Mouse (Mus musculus): ENCODE data around the gene B430306N03Rik. TPM values are rescaled to one million over a fixed set of nuclear protein-coding genes. Genes with fewer than 3 reads are reported as not detected.
"Not testable (repeated sequence)": the region's sequence is repeated elsewhere in the genome, so short reads cannot be mapped to it uniquely, and the experiment has no call there.

Gene B430306N03Rik
- polyA plus RNA-seq, 1 experiment from 2014 or later = 1.7 TPM

DNA sequence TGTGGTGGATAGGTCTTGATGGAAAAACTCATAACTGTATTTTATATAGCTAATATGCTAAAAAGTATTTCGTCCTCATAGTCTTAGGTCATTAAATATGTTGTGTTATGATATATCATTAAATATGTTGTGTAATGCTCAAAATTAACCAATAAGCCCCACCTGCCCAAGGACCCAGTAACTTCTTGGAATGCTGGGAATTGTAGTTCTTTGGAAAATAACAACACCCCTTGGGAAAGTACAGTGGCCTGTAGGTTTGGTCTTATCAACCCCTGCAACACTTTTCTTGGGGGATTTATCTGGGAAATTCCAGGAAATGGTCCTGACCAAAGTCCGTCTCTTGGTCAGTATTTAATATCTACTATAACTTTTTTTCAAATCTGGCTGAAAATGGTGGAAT lies 27.1 kb downstream of the B430306N03Rik start:
- H3K4me2 ChIP-seq = no peak overlapping the region
- no peak overlapping the region for H3K9ac ChIP-seq (ENCODE audit: low read depth, low read length)
- H3K27ac ChIP-seq (ENCODE audit: low read depth, low read length) = no peak overlapping the region
- no peak overlapping the region for H3K4me3 ChIP-seq (ENCODE audit: low read depth, low read length)
- H3K9me3 ChIP-seq (ENCODE audit: control insufficient read depth, low read length) = no peaks in the 10 kb centered on the region
- no peaks in the 10 kb centered on the region; the same call in none of the 2 replicates for H3K4me1 ChIP-seq (replicated peaks; ENCODE audit: control insufficient read depth, insufficient read depth, low read length)
- no peaks in the 10 kb centered on the region for H3K27me3 ChIP-seq (replicated peaks; ENCODE audit: control insufficient read depth, insufficient read depth, low read length)
- ATAC-seq (replicated peaks; ENCODE audit: low FRiP score) = no peak
- DNase-seq (ENCODE audit: low spot score) = no peak
- WGBS = 69% methylated on average over 2 of the region's 2 CpGs
- H3K36me3 ChIP-seq (ENCODE audit: control insufficient read depth, insufficient read depth, low read length) = no peaks in the 10 kb centered on the region

DNA sequence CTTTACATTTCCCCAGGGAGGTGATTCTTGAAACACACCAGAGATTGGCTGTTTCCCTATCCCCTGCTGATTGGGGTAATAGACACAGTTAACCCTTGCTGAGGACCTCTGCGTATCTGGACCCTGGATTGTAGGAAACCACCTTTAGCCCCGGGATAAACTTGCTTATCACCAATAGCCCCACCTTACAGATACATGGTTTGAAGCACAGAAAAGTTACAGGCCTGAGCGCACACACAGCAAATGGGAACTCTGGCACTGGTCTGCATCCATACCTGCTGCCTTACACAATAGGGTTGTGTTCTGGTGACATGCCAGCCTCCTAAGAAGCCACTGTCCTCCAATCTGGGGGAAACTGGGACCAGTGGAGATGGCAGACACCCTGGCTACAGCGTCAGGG lies 29.9 kb downstream of the B430306N03Rik start:
- no peaks in the 10 kb centered on the region; the same call in none of the 2 replicates for H3K4me1 ChIP-seq (replicated peaks; ENCODE audit: control insufficient read depth, insufficient read depth, low read length)
- WGBS = 63% methylated on average over 4 of the region's 4 CpGs

DNA sequence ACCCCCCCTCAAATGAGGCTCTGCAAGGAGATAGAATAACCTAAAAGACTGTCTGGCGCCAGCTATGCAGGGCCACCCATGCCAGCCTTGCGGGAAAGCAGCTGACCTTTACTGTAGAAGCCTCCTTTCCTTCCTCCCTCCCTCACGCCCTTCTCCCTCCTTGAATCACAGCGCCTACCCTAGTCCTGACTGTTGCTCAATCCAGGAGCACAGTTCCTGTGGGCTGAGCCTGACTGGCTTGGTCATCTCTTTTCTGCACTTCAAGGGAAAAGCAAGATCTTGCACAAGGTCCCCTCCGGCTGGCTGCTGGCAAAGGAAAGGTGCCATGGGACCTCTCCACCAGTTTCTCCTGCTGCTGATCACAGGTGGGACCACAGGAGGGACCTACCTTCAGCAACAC lies 30.3 kb downstream of the B430306N03Rik start, which contains the start of gene Trem2:
Gene Trem2, plus strand, starts transcription at position 171 of the 400 bp plus-strand sequence.
- Histone ChIP-seq H3K27ac (ENCODE audit: low read depth, low read length) (no peak within 1 kb of the TSS), H3K4me3 (ENCODE audit: low read depth, low read length) (no peak within 1 kb of the TSS), H3K36me3 (ENCODE audit: control insufficient read depth, insufficient read depth, low read length) (no peaks in the 10 kb centered on the region), H3K9ac (ENCODE audit: low read depth, low read length) (no peak within 1 kb of the TSS), H3K27me3 (replicated peaks; ENCODE audit: control insufficient read depth, insufficient read depth, low read length) (no peaks in the 10 kb centered on the region), H3K9me3 (ENCODE audit: control insufficient read depth, low read length) (no peaks in the 10 kb centered on the region), H3K4me1 (replicated peaks; ENCODE audit: control insufficient read depth, insufficient read depth, low read length) (no peaks in the 10 kb centered on the region; the same call in none of the 2 replicates), H3K4me2 (no peak within 1 kb of the TSS)
- DNase-seq (ENCODE audit: low spot score) (no peak), ATAC-seq (replicated peaks; ENCODE audit: low FRiP score) (no peak)
- WGBS = 62% methylated on average over 5 of the region's 5 CpGs

More for the DNA sequence above, 29.9 kb downstream of the B430306N03Rik start:
- Histone ChIP-seq H3K4me2 (no peak overlapping the region), H3K36me3 (ENCODE audit: control insufficient read depth, insufficient read depth, low read length) (no peaks in the 10 kb centered on the region), H3K27me3 (replicated peaks; ENCODE audit: control insufficient read depth, insufficient read depth, low read length) (no peaks in the 10 kb centered on the region), H3K4me3 (ENCODE audit: low read depth, low read length) (no peak overlapping the region), H3K27ac (ENCODE audit: low read depth, low read length) (no peak overlapping the region), H3K9me3 (ENCODE audit: control insufficient read depth, low read length) (no peaks in the 10 kb centered on the region), H3K9ac (ENCODE audit: low read depth, low read length) (no peak overlapping the region)
- ATAC-seq (replicated peaks; ENCODE audit: low FRiP score) = no peak
- DNase-seq (ENCODE audit: low spot score) = no peak

DNA sequence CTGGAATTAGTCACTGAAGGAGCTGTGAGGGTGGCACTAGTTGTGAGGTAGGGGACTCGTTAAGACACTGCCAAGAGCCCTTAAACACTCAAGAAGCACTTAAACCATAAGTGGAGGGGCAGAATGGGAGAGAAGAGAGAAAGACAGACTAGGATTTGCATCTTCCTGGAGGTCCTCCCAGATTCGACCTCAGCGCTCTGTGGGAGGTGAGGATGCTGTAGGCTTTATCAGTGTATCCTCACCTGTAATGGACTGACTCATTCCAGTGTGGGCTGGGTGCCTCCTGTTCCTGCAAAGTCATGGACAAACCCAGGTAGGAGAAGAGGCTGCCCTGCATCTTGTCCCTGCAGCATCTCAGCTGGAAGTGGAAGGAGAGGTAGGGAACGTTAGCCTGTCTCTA lies 30.9 kb downstream of the B430306N03Rik start:
- H3K9ac ChIP-seq (ENCODE audit: low read depth, low read length) = no peak overlapping the region
- no peak for DNase-seq (ENCODE audit: low spot score)
- no peaks in the 10 kb centered on the region for H3K27me3 ChIP-seq (replicated peaks; ENCODE audit: control insufficient read depth, insufficient read depth, low read length)
- H3K36me3 ChIP-seq (ENCODE audit: control insufficient read depth, insufficient read depth, low read length) = no peaks in the 10 kb centered on the region
- no peak overlapping the region for H3K27ac ChIP-seq (ENCODE audit: low read depth, low read length)
- no peaks in the 10 kb centered on the region; the same call in 1 of the 2 replicates for H3K4me1 ChIP-seq (replicated peaks; ENCODE audit: control insufficient read depth, insufficient read depth, low read length)
- no peaks in the 10 kb centered on the region for H3K9me3 ChIP-seq (ENCODE audit: control insufficient read depth, low read length)
- ATAC-seq (replicated peaks; ENCODE audit: low FRiP score) = no peak
- no peak overlapping the region for H3K4me3 ChIP-seq (ENCODE audit: low read depth, low read length)
- no peak overlapping the region for H3K4me2 ChIP-seq
- WGBS = 61% methylated on average over 4 of the region's 4 CpGs

DNA sequence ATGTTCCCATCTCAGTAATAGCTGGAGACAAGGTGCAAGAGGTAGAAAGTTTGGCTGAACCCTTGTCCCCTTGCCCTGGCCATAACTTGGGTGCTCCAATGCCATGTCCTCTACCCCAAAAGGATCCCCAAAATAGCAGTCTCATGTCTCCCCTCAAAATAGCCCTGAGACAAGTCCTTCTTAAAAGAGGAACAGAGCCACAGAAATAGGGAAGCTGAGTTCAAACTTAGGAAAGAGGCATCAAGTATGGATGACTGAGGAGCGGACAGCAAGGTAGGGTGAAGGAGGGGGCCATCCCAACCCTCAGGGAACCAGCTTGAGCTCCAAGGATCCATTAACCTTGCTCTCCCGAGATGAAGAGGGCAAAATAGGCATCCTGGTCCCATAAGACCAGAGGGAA lies 31.3 kb downstream of the B430306N03Rik start:
- Histone ChIP-seq H3K4me3 (ENCODE audit: low read depth, low read length) (no peak overlapping the region), H3K9ac (ENCODE audit: low read depth, low read length) (no peak overlapping the region), H3K27ac (ENCODE audit: low read depth, low read length) (no peak overlapping the region), H3K27me3 (replicated peaks; ENCODE audit: control insufficient read depth, insufficient read depth, low read length) (no peaks in the 10 kb centered on the region), H3K36me3 (ENCODE audit: control insufficient read depth, insufficient read depth, low read length) (no peaks in the 10 kb centered on the region), H3K9me3 (ENCODE audit: control insufficient read depth, low read length) (no peaks in the 10 kb centered on the region), H3K4me2 (no peak overlapping the region), H3K4me1 (replicated peaks; ENCODE audit: control insufficient read depth, insufficient read depth, low read length) (no peaks in the 10 kb centered on the region; the same call in 1 of the 2 replicates)
- DNase-seq (ENCODE audit: low spot score) (no peak), ATAC-seq (replicated peaks; ENCODE audit: low FRiP score) (no peak)
- 53% methylated on average over 2 of the region's 2 CpGs for WGBS

DNA sequence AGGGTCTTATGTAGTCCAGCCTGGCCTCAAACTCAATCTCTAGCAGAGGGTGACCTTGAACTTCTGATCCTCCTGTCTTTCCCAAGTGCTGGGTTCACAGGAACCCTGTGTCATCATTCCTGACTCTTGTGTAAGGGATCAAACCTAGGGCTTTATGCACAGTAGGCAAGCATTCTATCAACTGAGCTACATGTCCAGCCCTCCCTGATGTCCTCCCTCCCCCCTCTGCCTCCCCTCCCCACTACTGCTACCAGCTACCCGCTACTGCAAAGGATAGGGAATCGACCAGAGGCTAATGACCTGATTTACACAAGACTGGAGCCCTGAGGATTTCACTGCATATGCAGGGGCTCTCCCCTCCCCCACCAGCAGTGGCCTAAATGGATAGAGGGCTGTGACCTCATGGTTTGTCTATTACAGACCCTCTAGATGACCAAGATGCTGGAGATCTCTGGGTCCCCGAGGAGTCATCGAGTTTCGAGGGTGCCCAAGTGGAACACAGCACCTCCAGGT lies 34.8 kb downstream of the B430306N03Rik start:
- no peak for ATAC-seq (replicated peaks; ENCODE audit: low FRiP score)
- no peak overlapping the region for H3K9ac ChIP-seq (ENCODE audit: low read depth, low read length)
- H3K4me3 ChIP-seq (ENCODE audit: low read depth, low read length) = no peak overlapping the region
- H3K36me3 ChIP-seq (ENCODE audit: control insufficient read depth, insufficient read depth, low read length) = no peaks in the 10 kb centered on the region
- H3K4me2 ChIP-seq = no peak overlapping the region
- WGBS = 70% methylated on average over 5 of the region's 5 CpGs
- H3K9me3 ChIP-seq (ENCODE audit: control insufficient read depth, low read length) = no peaks in the 10 kb centered on the region
- no peaks in the 10 kb centered on the region for H3K27me3 ChIP-seq (replicated peaks; ENCODE audit: control insufficient read depth, insufficient read depth, low read length)
- DNase-seq (ENCODE audit: low spot score) = no peak
- H3K4me1 ChIP-seq (replicated peaks; ENCODE audit: control insufficient read depth, insufficient read depth, low read length) = no peaks in the 10 kb centered on the region
- H3K27ac ChIP-seq (ENCODE audit: low read depth, low read length) = no peak overlapping the region

DNA sequence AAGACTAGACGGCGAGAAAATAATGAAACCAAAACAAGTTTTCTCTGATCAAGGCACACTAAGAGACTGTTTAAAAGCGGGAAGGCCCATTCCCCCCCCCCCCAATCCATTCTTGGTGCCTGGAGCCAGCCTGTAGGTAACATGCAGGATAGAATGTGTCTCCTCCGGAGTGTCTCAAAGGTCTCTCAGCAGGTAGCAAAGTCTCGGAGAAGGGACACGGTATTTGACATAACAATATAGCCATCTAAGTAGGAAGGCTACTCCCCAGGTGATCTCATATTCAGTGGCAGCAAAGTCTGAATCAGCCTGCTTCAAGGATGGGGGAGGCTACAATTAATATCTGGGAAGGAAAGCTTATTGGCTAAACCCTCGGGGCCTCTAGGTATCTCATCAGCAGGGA lies 37.0 kb downstream of the B430306N03Rik start:
- not testable (repeated sequence) for ATAC-seq (replicated peaks; ENCODE audit: low FRiP score); H3K9me3 ChIP-seq (ENCODE audit: control insufficient read depth, low read length); H3K4me2 ChIP-seq; DNase-seq (ENCODE audit: low spot score); H3K9ac ChIP-seq (ENCODE audit: low read depth, low read length); H3K27me3 ChIP-seq (replicated peaks; ENCODE audit: control insufficient read depth, insufficient read depth, low read length); H3K4me1 ChIP-seq (replicated peaks; ENCODE audit: control insufficient read depth, insufficient read depth, low read length); H3K36me3 ChIP-seq (ENCODE audit: control insufficient read depth, insufficient read depth, low read length); H3K27ac ChIP-seq (ENCODE audit: low read depth, low read length); H3K4me3 ChIP-seq (ENCODE audit: low read depth, low read length)
- WGBS = 82% methylated on average over 7 of the region's 7 CpGs

DNA sequence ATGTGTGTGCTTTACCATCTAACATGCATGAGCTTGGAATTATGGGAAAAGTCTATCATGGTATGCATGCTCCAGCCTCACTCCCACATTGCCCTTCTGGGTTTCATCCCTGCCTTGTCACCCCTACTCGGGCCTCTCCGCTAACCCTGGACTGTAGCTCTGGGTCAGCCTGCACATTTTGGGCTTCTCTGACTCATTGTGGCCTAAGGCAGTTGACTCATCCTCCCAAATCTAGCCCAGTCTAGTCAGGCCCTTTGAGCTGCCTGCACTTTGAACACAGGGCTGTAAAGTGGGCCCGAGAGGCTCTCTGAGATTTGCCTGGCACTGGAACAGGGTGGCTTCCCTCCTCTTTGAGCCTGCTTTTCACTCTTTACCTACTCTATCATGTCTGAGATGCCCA lies 39.9 kb downstream of the B430306N03Rik start:
- Histone ChIP-seq H3K4me1 (replicated peaks; ENCODE audit: control insufficient read depth, insufficient read depth, low read length) (peaks cover 7% of the 10 kb centered on the region), H3K27me3 (replicated peaks; ENCODE audit: control insufficient read depth, insufficient read depth, low read length) (no peaks in the 10 kb centered on the region), H3K9ac (ENCODE audit: low read depth, low read length) (no peak overlapping the region), H3K9me3 (ENCODE audit: control insufficient read depth, low read length) (no peaks in the 10 kb centered on the region), H3K4me2 (no peak overlapping the region), H3K4me3 (ENCODE audit: low read depth, low read length) (no peak overlapping the region), H3K36me3 (ENCODE audit: control insufficient read depth, insufficient read depth, low read length) (no peaks in the 10 kb centered on the region), H3K27ac (ENCODE audit: low read depth, low read length) (no peak overlapping the region)
- 86% methylated on average over 3 of the region's 3 CpGs for WGBS
- ATAC-seq (replicated peaks; ENCODE audit: low FRiP score) (no peak), DNase-seq (ENCODE audit: low spot score) (no peak)

DNA sequence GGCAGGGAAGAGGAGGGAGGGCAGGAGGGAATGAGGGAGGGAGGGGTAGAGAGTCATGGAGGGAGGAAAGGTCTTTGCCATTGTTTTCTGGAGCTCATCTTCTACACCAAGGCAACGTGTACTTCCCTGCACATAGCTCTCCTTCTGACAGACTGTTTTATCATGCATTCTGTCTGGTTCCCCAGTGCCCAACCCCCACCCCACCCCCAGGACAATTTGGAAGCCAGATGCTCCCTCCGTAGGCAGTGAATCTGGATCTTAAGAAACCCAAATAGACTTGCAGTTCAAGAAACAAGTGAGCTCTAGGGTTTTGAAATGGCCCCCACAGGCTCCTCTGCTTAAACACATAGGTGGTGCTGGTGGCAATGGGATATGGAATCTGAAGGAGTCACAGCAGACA lies 42.0 kb downstream of the B430306N03Rik start:
- no peak overlapping the region for H3K9ac ChIP-seq (ENCODE audit: low read depth, low read length)
- no peak overlapping the region for H3K27ac ChIP-seq (ENCODE audit: low read depth, low read length)
- ATAC-seq (replicated peaks; ENCODE audit: low FRiP score) = no peak
- no peaks in the 10 kb centered on the region for H3K9me3 ChIP-seq (ENCODE audit: control insufficient read depth, low read length)
- no peak for DNase-seq (ENCODE audit: low spot score)
- H3K4me1 ChIP-seq (replicated peaks; ENCODE audit: control insufficient read depth, insufficient read depth, low read length) = peaks cover 15% of the 10 kb centered on the region
- H3K4me3 ChIP-seq (ENCODE audit: low read depth, low read length) = no peak overlapping the region
- 40% methylated on average over 2 of the region's 2 CpGs for WGBS
- no peak overlapping the region for H3K4me2 ChIP-seq
- no peaks in the 10 kb centered on the region for H3K27me3 ChIP-seq (replicated peaks; ENCODE audit: control insufficient read depth, insufficient read depth, low read length)
- no peaks in the 10 kb centered on the region for H3K36me3 ChIP-seq (ENCODE audit: control insufficient read depth, insufficient read depth, low read length)
